Mouse (Mus musculus) bone marrow, adult 2 months (tissue): ENCODE results near the gene Cabp2. TPM values are rescaled to one million over a fixed set of nuclear protein-coding genes. Genes with fewer than 3 reads are reported as not detected.
A peak's percentile ranks its signal among the peaks of the same experiment; 100 is the strongest.
"Not testable (repeated sequence)": the region's sequence is repeated elsewhere in the genome, so short reads cannot be mapped to it uniquely, and the experiment has no call there.

ENCODE experiments used
- H3K27ac ChIP-seq: fragments of 200-500 bp; 2 replicates; pipeline ENCODE4 v1.5.1; 2012; ENCODE audit warnings: low read depth, mild to moderate bottlenecking, control low read depth, inconsistent platforms, low read length; ENCODE audit not compliant: control insufficient read depth, poor library complexity, insufficient read depth
- H3K4me1 ChIP-seq: fragments of 200-500 bp; 2 replicates; pipeline ENCODE4 v1.6.1; 2011; ENCODE audit warnings: low read length; ENCODE audit not compliant: control insufficient read depth, insufficient read depth
- H3K4me3 ChIP-seq: fragments of 200-500 bp; replicated peaks from 2 replicates; pipeline ENCODE3; 2011; ENCODE audit warnings: mild to moderate bottlenecking, low read depth, low read length, control low read depth; ENCODE audit not compliant: control insufficient read depth
- CTCF ChIP-seq: fragments of 200-500 bp; IDR thresholded peaks from 2 replicates; pipeline ENCODE4 v1.5.1; 2011; ENCODE audit warnings: low read length, control low read depth; ENCODE audit not compliant: control insufficient read depth, insufficient read depth
- POLR2A ChIP-seq: fragments of 200-500 bp; IDR thresholded peaks from 2 replicates; pipeline ENCODE4 v1.6.1; 2011; ENCODE audit warnings: low read depth, mild to moderate bottlenecking, control low read depth, low read length, borderline replicate concordance; ENCODE audit not compliant: control insufficient read depth
- WGBS: fragments of 180-500 bp; shearing (Covaris S2); methylation state at CpG from one replicate; pipeline ENCODE4 v1.1.7; 2018; 5-methylcytosine and 5-hydroxymethylcytosine counted together
- polyA plus RNA-seq: library from polyadenylated mRNA; stranded (reverse); fragments of >200 nt; gene quantifications from 2 replicates; pipeline ENCODE4 v1.2.4, GENCODE M21; 2011; ENCODE audit warnings: low replicate concordance; ENCODE audit not compliant: missing spikeins, insufficient read depth, insufficient read length

Gene Cabp2
- polyA plus RNA-seq, 1 experiment = not detected

DNA sequence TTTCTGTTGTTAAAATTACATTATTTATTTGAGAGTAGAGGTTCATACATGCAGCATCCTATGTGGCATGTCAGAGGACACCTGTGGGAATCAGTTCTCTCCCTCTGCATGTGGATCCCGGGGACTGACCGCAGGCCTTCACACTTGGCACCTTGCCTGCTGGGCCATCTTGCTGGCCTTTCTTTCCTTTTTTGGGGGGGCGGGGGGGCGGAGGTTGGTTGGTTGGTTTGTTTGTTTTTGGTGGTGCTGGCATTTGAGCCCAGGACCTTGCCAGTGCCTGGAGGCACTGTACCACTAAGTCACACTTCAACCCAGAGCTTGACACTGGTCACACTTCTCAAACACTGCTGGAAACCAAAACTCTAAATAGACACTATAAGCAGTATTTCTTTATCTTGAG is 53.0 kb downstream of the Cabp2 start:
- H3K4me3 ChIP-seq = no peak overlapping the region
- no peaks in the 10 kb centered on the region; the same call in none of the 2 replicates for H3K4me1 ChIP-seq
- no peak overlapping the region for H3K27ac ChIP-seq
- TF ChIP-seq CTCF (no peak), POLR2A (no peak)
- 88% methylated on average over 4 of the region's 4 CpGs for WGBS

GRCm38 (mm10) chr19:4135229-4135962 is 54.0 kb downstream of the Cabp2 start:
- 91% methylated on average over 6 of the region's 6 CpGs for WGBS
- peak overlapping the region; percentile 58 for H3K27ac ChIP-seq
- H3K4me3 ChIP-seq, H3K4me1 ChIP-seq: not testable (repeated sequence)

DNA sequence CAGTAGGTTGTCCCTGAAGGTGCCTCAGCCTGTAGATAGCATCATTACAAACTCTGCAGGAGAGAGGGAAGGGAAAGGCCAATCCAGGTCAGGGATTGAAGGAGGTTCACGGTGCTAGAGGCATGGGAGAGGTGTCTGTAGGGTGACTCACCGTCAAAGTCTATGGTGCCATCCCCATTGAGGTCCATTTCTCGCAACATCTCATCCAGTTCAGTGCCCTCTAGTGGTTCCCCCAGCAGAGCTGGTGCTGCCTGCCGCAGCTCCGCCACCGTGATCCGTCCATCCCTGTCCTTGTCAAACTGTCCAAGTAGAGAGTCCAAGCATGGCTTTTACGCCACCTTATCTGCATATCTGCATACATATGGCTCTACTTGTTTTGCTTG is 54.6 kb downstream of the Cabp2 start:
- 14% methylated on average over 8 of the region's 8 CpGs for WGBS
- not testable (repeated sequence) for H3K4me1 ChIP-seq, H3K4me3 ChIP-seq, H3K27ac ChIP-seq
- peak; percentile 55; the same call in 1 of the 2 replicates for TF ChIP-seq CTCF

- Histone ChIP-seq H3K27ac (no peak overlapping the region), H3K4me3 (no peak overlapping the region), H3K4me1 (no peaks in the 10 kb centered on the region; the same call in none of the 2 replicates)
- TF ChIP-seq CTCF (peak; percentile 32; the same call in 1 of the 2 replicates), POLR2A (no peak)
- WGBS = 80% methylated on average over 5 of the region's 5 CpGs
These were observed 55.1 kb downstream of the Cabp2 start for GRCm38 (mm10) chr19:4136463-4136862.

Other genes starting within 250 kb of the Cabp2 start
- gene Chka, start 229.8 kb upstream of the Cabp2 start, polyA plus RNA-seq = 9.2 and 17.3 TPM in 2 replicates
- 116 and 292 TPM in 2 replicates for gene Tcirg1, start 174.4 kb upstream of the Cabp2 start, polyA plus RNA-seq
- gene Ndufs8, start 168.8 kb upstream of the Cabp2 start, polyA plus RNA-seq = 41.6 and 58.3 TPM in 2 replicates
- gene Aldh3b1, start 151.8 kb upstream of the Cabp2 start, polyA plus RNA-seq = 12.7 and 47.1 TPM in 2 replicates
- gene Unc93b1, start 146.4 kb upstream of the Cabp2 start, polyA plus RNA-seq = 80.1 and 177 TPM in 2 replicates
- gene Aldh3b3, start 122.9 kb upstream of the Cabp2 start, polyA plus RNA-seq = 1.6 and 4.4 TPM in 2 replicates
- gene Aldh3b2, start 109.2 kb upstream of the Cabp2 start, polyA plus RNA-seq = 2.4 and 4.2 TPM in 2 replicates
- gene Acy3, start 95.0 kb upstream of the Cabp2 start, polyA plus RNA-seq = 5.1 and 10.7 TPM in 2 replicates
- not detected in 2 replicates for gene Tbx10, start 88.8 kb upstream of the Cabp2 start, polyA plus RNA-seq
- 9.7 and 18.1 TPM in 2 replicates for gene Nudt8, start 81.0 kb upstream of the Cabp2 start, polyA plus RNA-seq
- 1.7 and 2.0 TPM in 2 replicates for gene Gm49405, start 81.0 kb upstream of the Cabp2 start, polyA plus RNA-seq
- 5.2 and 7.8 TPM in 2 replicates for gene Doc2g, start 78.3 kb upstream of the Cabp2 start, polyA plus RNA-seq
- 61.7 and 118 TPM in 2 replicates for gene Ndufv1, start 68.8 kb upstream of the Cabp2 start, polyA plus RNA-seq
- 125 and 187 TPM in 2 replicates for gene Gstp1, start 43.6 kb upstream of the Cabp2 start, polyA plus RNA-seq
- gene Gstp2, start 35.6 kb upstream of the Cabp2 start, polyA plus RNA-seq = 21.6 TPM in 1 of 2 replicates, not detected in the other
- 13.5 and 18.0 TPM in 2 replicates for gene Gstp3, start 22.0 kb upstream of the Cabp2 start, polyA plus RNA-seq
- 93.3 and 143 TPM in 2 replicates for gene Cdk2ap2, start 15.6 kb downstream of the Cabp2 start, polyA plus RNA-seq
- 72.3 and 159 TPM in 2 replicates for gene Pitpnm1, start 18.4 kb downstream of the Cabp2 start, polyA plus RNA-seq
- gene Aip, start 44.3 kb downstream of the Cabp2 start, polyA plus RNA-seq = 22.0 and 53.5 TPM in 2 replicates
- gene Gpr152, start 58.2 kb downstream of the Cabp2 start, polyA plus RNA-seq = not detected in 2 replicates
- gene Cabp4, start 62.5 kb downstream of the Cabp2 start, polyA plus RNA-seq = 0.29 and 0.60 TPM in 2 replicates
- 75.8 and 114 TPM in 2 replicates for gene Coro1b, start 67.0 kb downstream of the Cabp2 start, polyA plus RNA-seq
- 27.6 and 60.8 TPM in 2 replicates for gene Ptprcap, start 72.0 kb downstream of the Cabp2 start, polyA plus RNA-seq
- gene Rps6kb2, start 81.8 kb downstream of the Cabp2 start, polyA plus RNA-seq = 51.8 and 86.1 TPM in 2 replicates
- gene Carns1, start 93.9 kb downstream of the Cabp2 start, polyA plus RNA-seq = 23.3 and 52.9 TPM in 2 replicates
- gene Tbc1d10c, start 109.7 kb downstream of the Cabp2 start, polyA plus RNA-seq = 64.3 and 168 TPM in 2 replicates
- gene Ppp1ca, start 110.5 kb downstream of the Cabp2 start, polyA plus RNA-seq = 121 and 204 TPM in 2 replicates
- gene Rad9a, start 120.1 kb downstream of the Cabp2 start, polyA plus RNA-seq = 24.2 and 39.8 TPM in 2 replicates
- 10.3 and 25.4 TPM in 2 replicates for gene Clcf1, start 132.7 kb downstream of the Cabp2 start, polyA plus RNA-seq
- gene AC109138.7, start 132.8 kb downstream of the Cabp2 start, polyA plus RNA-seq = not detected in 2 replicates
- 31.7 and 54.7 TPM in 2 replicates for gene Pold4, start 150.3 kb downstream of the Cabp2 start, polyA plus RNA-seq
- gene Ssh3, start 187.6 kb downstream of the Cabp2 start, polyA plus RNA-seq = 16.9 and 20.7 TPM in 2 replicates
- gene Ankrd13d, start 201.6 kb downstream of the Cabp2 start, polyA plus RNA-seq = 8.4 and 53.2 TPM in 2 replicates
- gene Grk2, start 224.6 kb downstream of the Cabp2 start, polyA plus RNA-seq = 153 and 243 TPM in 2 replicates